Mouse (Mus musculus): ENCODE measurements around the gene Bach2. TPM values are rescaled to one million over a fixed set of nuclear protein-coding genes. Genes with fewer than 3 reads are reported as not detected.

Gene Bach2
- polyA plus RNA-seq, 1 experiment from 2014 or later, result 6.7 TPM

GRCm38 (mm10) chr4:32403506-32403905 is 164.9 kb downstream of the Bach2 start:
- 95% methylated on average over 5 of the region's 5 CpGs for WGBS
- ATAC-seq (replicated peaks; ENCODE audit: low FRiP score, low TSS enrichment, low read depth) (no peak), DNase-seq (ENCODE audit: low spot score) (no peak)
- Histone ChIP-seq H3K36me3 (ENCODE audit: control insufficient read depth, insufficient read depth, low read length) (no peaks in the 10 kb centered on the region), H3K4me3 (ENCODE audit: low read depth, low read length) (no peak overlapping the region), H3K9me3 (ENCODE audit: control insufficient read depth, low read length) (no peaks in the 10 kb centered on the region), H3K4me2 (ENCODE audit: low read length) (no peak overlapping the region), H3K9ac (ENCODE audit: low read length) (no peak overlapping the region), H3K27ac (ENCODE audit: low read depth) (no peak overlapping the region), H3K4me1 (replicated peaks; ENCODE audit: control insufficient read depth, insufficient read depth, low read length) (0 out of 2 replicates have a peak, but pooled peaks cover 3% of the 10 kb centered on the region), H3K27me3 (replicated peaks; ENCODE audit: control insufficient read depth, insufficient read depth, low read length) (no peaks in the 10 kb centered on the region)

- Histone ChIP-seq H3K9me3 (ENCODE audit: control insufficient read depth, low read length) (no peaks in the 10 kb centered on the region), H3K36me3 (ENCODE audit: control insufficient read depth, insufficient read depth, low read length) (no peaks in the 10 kb centered on the region), H3K4me3 (ENCODE audit: low read depth, low read length) (no peak overlapping the region), H3K4me2 (ENCODE audit: low read length) (no peak overlapping the region), H3K27me3 (replicated peaks; ENCODE audit: control insufficient read depth, insufficient read depth, low read length) (no peaks in the 10 kb centered on the region), H3K9ac (ENCODE audit: low read length) (no peak overlapping the region), H3K27ac (ENCODE audit: low read depth) (no peak overlapping the region), H3K4me1 (replicated peaks; ENCODE audit: control insufficient read depth, insufficient read depth, low read length) (0 out of 2 replicates have a peak, but pooled peaks cover 3% of the 10 kb centered on the region)
- no peak for ATAC-seq (replicated peaks; ENCODE audit: low FRiP score, low TSS enrichment, low read depth)
- WGBS, result 73% methylated on average over 17 of the region's 17 CpGs
- DNase-seq (ENCODE audit: low spot score), result no peak
Observed at GRCm38 (mm10) chr4:32405149-32405882, 166.7 kb downstream of the Bach2 start.

- Histone ChIP-seq H3K27me3 (replicated peaks; ENCODE audit: control insufficient read depth, insufficient read depth, low read length) (no peaks in the 10 kb centered on the region), H3K27ac (ENCODE audit: low read depth) (no peak overlapping the region), H3K4me2 (ENCODE audit: low read length) (no peak overlapping the region), H3K4me1 (replicated peaks; ENCODE audit: control insufficient read depth, insufficient read depth, low read length) (0 out of 2 replicates have a peak, but pooled peaks cover 3% of the 10 kb centered on the region), H3K9me3 (ENCODE audit: control insufficient read depth, low read length) (no peaks in the 10 kb centered on the region), H3K4me3 (ENCODE audit: low read depth, low read length) (no peak overlapping the region), H3K36me3 (ENCODE audit: control insufficient read depth, insufficient read depth, low read length) (no peaks in the 10 kb centered on the region), H3K9ac (ENCODE audit: low read length) (no peak overlapping the region)
- WGBS, result 85% methylated on average over 3 of the region's 3 CpGs
- DNase-seq (ENCODE audit: low spot score) (no peak), ATAC-seq (replicated peaks; ENCODE audit: low FRiP score, low TSS enrichment, low read depth) (no peak)
Observed at GRCm38 (mm10) chr4:32405985-32406384, 167.4 kb downstream of the Bach2 start.

- 92% methylated on average over 8 of the region's 8 CpGs for WGBS
- ATAC-seq (replicated peaks; ENCODE audit: low FRiP score, low TSS enrichment, low read depth), result no peak
Observed at GRCm38 (mm10) chr4:32408535-32408934, 169.9 kb downstream of the Bach2 start.

GRCm38 (mm10) chr4:32409116-32409880 is 170.7 kb downstream of the Bach2 start:
- H3K36me3 ChIP-seq (ENCODE audit: control insufficient read depth, insufficient read depth, low read length), result no peaks in the 10 kb centered on the region
- WGBS, result 79% methylated on average over 9 of the region's 9 CpGs
- no peaks in the 10 kb centered on the region for H3K27me3 ChIP-seq (replicated peaks; ENCODE audit: control insufficient read depth, insufficient read depth, low read length)
- no peak for DNase-seq (ENCODE audit: low spot score)
- H3K9ac ChIP-seq (ENCODE audit: low read length), result no peak overlapping the region
- ATAC-seq (replicated peaks; ENCODE audit: low FRiP score, low TSS enrichment, low read depth), result no peak
- no peaks in the 10 kb centered on the region for H3K9me3 ChIP-seq (ENCODE audit: control insufficient read depth, low read length)
- no peak overlapping the region for H3K4me2 ChIP-seq (ENCODE audit: low read length)
- H3K4me3 ChIP-seq (ENCODE audit: low read depth, low read length), result no peak overlapping the region
- H3K4me1 ChIP-seq (replicated peaks; ENCODE audit: control insufficient read depth, insufficient read depth, low read length), result 0 out of 2 replicates have a peak, but pooled peaks cover 3% of the 10 kb centered on the region
- H3K27ac ChIP-seq (ENCODE audit: low read depth), result no peak overlapping the region

More at GRCm38 (mm10) chr4:32408535-32408934, 169.9 kb downstream of the Bach2 start:
- H3K4me2 ChIP-seq (ENCODE audit: low read length), result no peak overlapping the region
- H3K4me3 ChIP-seq (ENCODE audit: low read depth, low read length), result no peak overlapping the region
- H3K4me1 ChIP-seq (replicated peaks; ENCODE audit: control insufficient read depth, insufficient read depth, low read length), result 0 out of 2 replicates have a peak, but pooled peaks cover 3% of the 10 kb centered on the region
- H3K27ac ChIP-seq (ENCODE audit: low read depth), result no peak overlapping the region
- H3K9ac ChIP-seq (ENCODE audit: low read length), result no peak overlapping the region
- H3K36me3 ChIP-seq (ENCODE audit: control insufficient read depth, insufficient read depth, low read length), result no peaks in the 10 kb centered on the region
- DNase-seq (ENCODE audit: low spot score), result no peak
- no peaks in the 10 kb centered on the region for H3K9me3 ChIP-seq (ENCODE audit: control insufficient read depth, low read length)
- no peaks in the 10 kb centered on the region for H3K27me3 ChIP-seq (replicated peaks; ENCODE audit: control insufficient read depth, insufficient read depth, low read length)

- H3K27me3 ChIP-seq (replicated peaks; ENCODE audit: control insufficient read depth, insufficient read depth, low read length), result no peaks in the 10 kb centered on the region
- H3K4me2 ChIP-seq (ENCODE audit: low read length), result no peak overlapping the region
- 67% methylated on average over 7 of the region's 7 CpGs for WGBS
- no peaks in the 10 kb centered on the region for H3K4me1 ChIP-seq (replicated peaks; ENCODE audit: control insufficient read depth, insufficient read depth, low read length)
- ATAC-seq (replicated peaks; ENCODE audit: low FRiP score, low TSS enrichment, low read depth), result no peak
- H3K27ac ChIP-seq (ENCODE audit: low read depth), result no peak overlapping the region
- H3K9me3 ChIP-seq (ENCODE audit: control insufficient read depth, low read length), result no peaks in the 10 kb centered on the region
- no peak overlapping the region for H3K9ac ChIP-seq (ENCODE audit: low read length)
- no peak for DNase-seq (ENCODE audit: low spot score)
- no peaks in the 10 kb centered on the region for H3K36me3 ChIP-seq (ENCODE audit: control insufficient read depth, insufficient read depth, low read length)
- H3K4me3 ChIP-seq (ENCODE audit: low read depth, low read length), result no peak overlapping the region
Observed at GRCm38 (mm10) chr4:32413063-32413462, 174.5 kb downstream of the Bach2 start.

- no peaks in the 10 kb centered on the region for H3K27me3 ChIP-seq (replicated peaks; ENCODE audit: control insufficient read depth, insufficient read depth, low read length)
- H3K36me3 ChIP-seq (ENCODE audit: control insufficient read depth, insufficient read depth, low read length), result no peaks in the 10 kb centered on the region
- H3K4me1 ChIP-seq (replicated peaks; ENCODE audit: control insufficient read depth, insufficient read depth, low read length), result no peaks in the 10 kb centered on the region
- no peak overlapping the region for H3K27ac ChIP-seq (ENCODE audit: low read depth)
- H3K9ac ChIP-seq (ENCODE audit: low read length), result no peak overlapping the region
- no peaks in the 10 kb centered on the region for H3K9me3 ChIP-seq (ENCODE audit: control insufficient read depth, low read length)
- ATAC-seq (replicated peaks; ENCODE audit: low FRiP score, low TSS enrichment, low read depth) (no peak), DNase-seq (ENCODE audit: low spot score) (no peak)
- no peak overlapping the region for H3K4me2 ChIP-seq (ENCODE audit: low read length)
- no peak overlapping the region for H3K4me3 ChIP-seq (ENCODE audit: low read depth, low read length)
- WGBS, result 71% methylated on average over 9 of the region's 9 CpGs
Observed at GRCm38 (mm10) chr4:32413505-32413904, 174.9 kb downstream of the Bach2 start.

GRCm38 (mm10) chr4:32414959-32415358 is 176.4 kb downstream of the Bach2 start:
- Histone ChIP-seq H3K27ac (ENCODE audit: low read depth) (no peak overlapping the region), H3K4me3 (ENCODE audit: low read depth, low read length) (no peak overlapping the region), H3K9ac (ENCODE audit: low read length) (no peak overlapping the region), H3K4me2 (ENCODE audit: low read length) (no peak overlapping the region), H3K36me3 (ENCODE audit: control insufficient read depth, insufficient read depth, low read length) (no peaks in the 10 kb centered on the region), H3K4me1 (replicated peaks; ENCODE audit: control insufficient read depth, insufficient read depth, low read length) (no peaks in the 10 kb centered on the region), H3K9me3 (ENCODE audit: control insufficient read depth, low read length) (no peaks in the 10 kb centered on the region), H3K27me3 (replicated peaks; ENCODE audit: control insufficient read depth, insufficient read depth, low read length) (no peaks in the 10 kb centered on the region)
- ATAC-seq (replicated peaks; ENCODE audit: low FRiP score, low TSS enrichment, low read depth), result no peak
- DNase-seq (ENCODE audit: low spot score), result no peak
- WGBS, result 81% methylated on average over 7 of the region's 7 CpGs

Data from intestine, embryonic 14.5 days (tissue).